Mouse (Mus musculus) mesoderm, embryonic 11.5 days (tissue): Measurements from ENCODE around the gene Kcnd3.
A peak's percentile ranks its signal among the peaks of the same experiment; 100 is the strongest.

Experiments used
- DNase-seq: peaks from one replicate; pipeline ENCODE4 v3.0.0-alpha.2; 2012; ENCODE audit warnings: low read depth, low spot score

Kcnd3 gene

DNA sequence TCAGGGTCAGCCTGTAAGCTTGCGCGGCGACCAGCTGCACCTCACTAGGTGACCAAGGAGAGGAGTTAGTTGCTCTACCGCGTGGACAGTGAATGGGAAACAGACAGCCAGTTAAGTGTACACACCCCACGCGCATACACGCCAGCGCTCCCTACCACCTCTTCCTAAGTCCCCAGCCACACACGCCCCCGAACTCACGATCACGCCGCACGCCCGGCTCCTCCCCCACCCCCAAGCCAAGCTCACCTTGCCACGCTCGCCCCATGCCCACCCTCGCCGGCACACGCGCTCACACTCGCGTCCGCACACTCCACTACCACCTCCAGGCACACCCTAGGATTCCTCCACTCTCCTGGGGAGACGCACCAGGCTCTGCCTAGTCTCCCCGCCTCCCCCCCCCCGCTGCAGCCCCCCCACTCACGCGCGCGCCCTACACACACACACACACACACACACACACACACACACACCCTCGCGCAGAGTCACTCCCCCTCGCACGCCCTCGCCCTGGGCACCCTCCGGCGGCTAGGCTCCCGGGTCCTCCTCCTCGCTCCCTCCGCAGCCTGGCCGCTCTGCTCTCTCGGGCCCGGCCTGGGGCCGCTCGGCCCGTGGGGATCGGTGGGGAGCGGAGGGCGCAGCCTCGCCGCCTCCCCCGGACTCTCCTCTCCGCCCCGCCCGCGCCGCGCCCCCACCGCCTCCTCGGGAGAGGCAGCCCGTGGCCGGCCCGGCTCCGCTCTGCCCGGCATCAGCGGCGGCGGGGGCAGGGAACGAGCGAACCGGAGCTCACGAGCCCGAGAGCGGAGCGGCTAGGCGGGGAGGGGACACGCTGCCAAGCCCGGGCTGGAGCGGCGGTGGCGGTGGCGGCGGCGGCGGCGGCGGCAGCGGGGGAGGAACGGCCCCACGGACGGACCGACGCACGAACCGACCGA, at the start of gene Kcnd3:
Gene Kcnd3, plus strand, starts transcription at position 704 of the 929 bp plus-strand sequence.
- peak; percentile 11 for DNase-seq

DNA sequence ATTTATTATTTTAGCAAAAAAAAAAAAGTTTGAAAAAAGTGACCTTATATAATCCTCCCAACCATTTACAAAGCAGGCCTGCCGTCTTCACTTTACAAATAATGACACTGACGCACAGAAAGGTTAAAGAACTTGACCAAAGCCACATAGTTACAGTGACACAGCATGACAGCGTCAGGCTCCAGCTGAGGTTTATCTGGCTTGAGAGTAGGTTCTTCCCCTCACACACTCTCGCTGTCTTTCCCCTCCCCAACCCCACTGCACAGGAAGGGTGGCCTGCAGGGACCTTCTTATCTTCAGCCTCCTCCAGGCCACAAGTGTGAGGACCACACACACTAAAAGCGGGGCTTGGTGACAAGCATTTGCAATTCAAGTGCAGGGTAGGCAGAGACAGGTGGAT, 49.5 kb upstream of the Kcnd3 start:
- no peak for DNase-seq

GRCm38 (mm10) chr3:105403410-105404076, 48.6 kb upstream of the Kcnd3 start:
- DNase-seq: peak; percentile 24

GRCm38 (mm10) chr3:105404077-105404446, 48.1 kb upstream of the Kcnd3 start:
- no peak for DNase-seq

- no peak for DNase-seq
Observed at GRCm38 (mm10) chr3:105405516-105405915, 46.6 kb upstream of the Kcnd3 start.

DNA sequence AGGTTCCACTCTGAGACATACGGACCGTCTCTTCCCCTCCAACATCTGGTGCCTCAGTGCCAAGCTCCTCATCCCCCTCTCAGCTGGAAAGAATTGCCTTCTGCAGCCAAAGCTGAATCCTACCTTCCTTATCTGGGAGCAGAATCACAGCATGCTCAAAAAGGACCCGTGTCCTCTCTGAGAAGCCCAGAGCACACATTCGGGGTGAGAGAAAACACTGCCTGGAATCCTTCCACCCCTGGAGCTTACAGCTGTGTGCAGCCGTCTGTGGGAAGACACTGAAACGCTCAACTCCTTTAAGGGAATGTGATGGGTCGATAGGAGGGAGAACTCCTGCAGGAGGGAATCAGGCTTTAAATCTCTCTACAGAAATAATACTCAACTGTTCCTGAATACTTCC, 46.1 kb upstream of the Kcnd3 start:
- DNase-seq: peak; percentile 5

DNA sequence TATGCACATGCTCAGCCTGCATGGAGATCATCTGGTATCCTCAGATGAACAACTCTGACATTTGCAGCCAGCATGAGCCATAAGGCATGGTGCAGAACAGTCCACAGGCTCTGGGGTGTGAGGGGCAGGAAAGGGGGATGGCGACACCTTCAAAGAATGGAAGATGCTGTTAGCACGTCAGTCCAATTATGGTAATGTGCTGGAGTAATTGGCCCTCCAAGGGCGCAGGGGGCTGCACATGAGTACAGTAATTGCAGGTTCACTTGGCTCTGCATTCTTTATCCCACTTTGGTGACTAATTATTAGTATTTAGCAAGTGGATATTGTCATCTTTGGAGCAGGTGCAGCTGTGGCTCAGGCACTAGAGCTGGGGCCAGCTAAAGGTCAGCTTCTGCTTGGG, 43.9 kb upstream of the Kcnd3 start:
- no peak for DNase-seq

DNA sequence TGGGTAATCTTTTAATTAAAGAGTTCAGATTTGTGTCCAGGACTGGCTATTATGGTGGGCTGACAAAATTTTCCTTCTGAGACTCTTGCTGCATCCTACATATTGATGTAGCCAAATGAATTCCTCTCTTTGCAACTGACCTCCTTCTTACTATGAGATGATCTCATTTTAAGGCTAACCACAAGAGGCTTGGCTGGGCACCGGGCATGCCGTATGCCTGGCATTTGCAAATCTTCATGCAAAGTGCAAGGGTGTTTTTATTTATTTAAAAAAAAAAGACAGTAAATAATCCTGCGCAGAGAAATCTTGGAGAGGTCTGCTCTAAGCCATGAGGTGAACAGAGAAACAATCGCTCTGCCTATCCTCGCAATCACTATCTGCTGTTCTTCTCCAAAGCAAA, 41.3 kb upstream of the Kcnd3 start:
- no peak for DNase-seq

GRCm38 (mm10) chr3:105411776-105412175, 40.4 kb upstream of the Kcnd3 start:
- no peak for DNase-seq

DNA sequence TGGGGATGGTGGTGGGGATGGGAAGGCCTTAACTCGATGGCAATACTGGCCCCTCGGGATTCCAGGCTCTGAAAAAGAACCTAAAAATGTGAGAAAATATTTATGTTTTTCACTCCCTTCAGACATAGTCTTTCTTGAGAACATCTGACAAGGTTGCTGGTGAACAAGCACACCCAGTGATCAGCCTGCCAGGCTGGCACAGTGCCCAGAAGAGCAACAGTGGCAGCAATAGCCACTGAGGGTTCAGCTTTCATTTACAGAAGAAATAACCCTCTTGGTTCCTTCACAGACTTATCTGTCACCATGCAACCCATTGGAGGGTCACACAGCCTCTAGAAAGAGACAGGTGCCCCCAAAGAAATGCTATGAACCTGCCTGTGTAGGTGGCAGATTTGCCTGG, 39.9 kb upstream of the Kcnd3 start:
- DNase-seq: no peak

GRCm38 (mm10) chr3:105412681-105413080, 39.4 kb upstream of the Kcnd3 start:
- DNase-seq: no peak

- no peak for DNase-seq
Observed at GRCm38 (mm10) chr3:105418441-105418840, 33.7 kb upstream of the Kcnd3 start.

- no peak for DNase-seq
Observed at GRCm38 (mm10) chr3:105422391-105422790, 29.7 kb upstream of the Kcnd3 start.

GRCm38 (mm10) chr3:105423427-105423826, 28.7 kb upstream of the Kcnd3 start:
- DNase-seq: no peak

DNA sequence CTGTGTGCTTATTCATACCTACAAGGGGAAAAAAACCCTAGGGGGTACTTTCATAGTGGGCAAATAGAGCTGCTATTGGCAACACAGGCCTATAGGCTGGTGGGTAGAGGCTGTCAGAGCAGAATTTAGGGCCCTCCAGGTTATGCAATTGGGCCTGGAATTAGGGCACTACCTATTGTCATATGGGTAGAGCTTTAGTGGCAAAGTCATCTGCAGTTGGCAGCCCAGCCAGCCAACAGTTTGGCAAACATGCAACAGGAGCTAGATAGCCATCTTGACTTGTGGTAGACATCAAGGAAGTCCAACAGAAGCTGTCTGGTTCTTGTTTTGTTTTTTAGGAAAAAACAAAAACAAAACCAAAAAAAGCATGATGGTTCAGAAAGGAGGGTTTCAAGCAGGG, 23.5 kb upstream of the Kcnd3 start:
- no peak for DNase-seq

GRCm38 (mm10) chr3:105436383-105436782, 15.7 kb upstream of the Kcnd3 start:
- DNase-seq: no peak

GRCm38 (mm10) chr3:105436971-105437370, 15.2 kb upstream of the Kcnd3 start:
- no peak for DNase-seq

DNA sequence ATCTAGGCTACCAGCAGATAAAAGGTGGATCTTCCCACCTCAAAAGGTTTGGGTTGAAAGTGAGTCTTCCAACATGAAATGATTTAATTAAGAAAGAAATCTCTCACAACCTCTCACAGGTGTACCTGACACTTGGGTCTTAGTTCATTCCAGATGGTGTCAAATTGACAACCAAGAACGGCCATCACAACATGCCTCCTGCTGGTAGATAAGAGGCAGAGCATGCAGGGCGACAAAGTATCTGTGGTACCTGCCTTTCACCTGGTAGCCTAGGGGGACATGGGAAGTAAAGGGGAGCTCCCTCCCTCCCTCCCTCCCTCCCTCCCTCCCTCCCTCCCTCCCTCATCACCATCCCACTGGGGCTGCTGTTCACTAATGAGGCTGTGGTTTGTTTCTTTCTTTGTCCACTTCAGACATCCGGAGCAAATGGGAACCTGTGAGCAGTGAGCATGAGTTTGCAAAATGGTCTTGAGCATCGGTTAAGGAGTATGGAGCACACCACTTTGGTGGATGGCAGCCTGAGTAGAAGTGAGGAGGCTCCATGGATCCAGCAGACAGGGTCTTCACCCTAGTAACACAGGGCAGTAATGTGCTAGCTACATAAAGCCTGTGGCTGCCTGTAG, 11.1 kb upstream of the Kcnd3 start:
- DNase-seq: no peak

DNA sequence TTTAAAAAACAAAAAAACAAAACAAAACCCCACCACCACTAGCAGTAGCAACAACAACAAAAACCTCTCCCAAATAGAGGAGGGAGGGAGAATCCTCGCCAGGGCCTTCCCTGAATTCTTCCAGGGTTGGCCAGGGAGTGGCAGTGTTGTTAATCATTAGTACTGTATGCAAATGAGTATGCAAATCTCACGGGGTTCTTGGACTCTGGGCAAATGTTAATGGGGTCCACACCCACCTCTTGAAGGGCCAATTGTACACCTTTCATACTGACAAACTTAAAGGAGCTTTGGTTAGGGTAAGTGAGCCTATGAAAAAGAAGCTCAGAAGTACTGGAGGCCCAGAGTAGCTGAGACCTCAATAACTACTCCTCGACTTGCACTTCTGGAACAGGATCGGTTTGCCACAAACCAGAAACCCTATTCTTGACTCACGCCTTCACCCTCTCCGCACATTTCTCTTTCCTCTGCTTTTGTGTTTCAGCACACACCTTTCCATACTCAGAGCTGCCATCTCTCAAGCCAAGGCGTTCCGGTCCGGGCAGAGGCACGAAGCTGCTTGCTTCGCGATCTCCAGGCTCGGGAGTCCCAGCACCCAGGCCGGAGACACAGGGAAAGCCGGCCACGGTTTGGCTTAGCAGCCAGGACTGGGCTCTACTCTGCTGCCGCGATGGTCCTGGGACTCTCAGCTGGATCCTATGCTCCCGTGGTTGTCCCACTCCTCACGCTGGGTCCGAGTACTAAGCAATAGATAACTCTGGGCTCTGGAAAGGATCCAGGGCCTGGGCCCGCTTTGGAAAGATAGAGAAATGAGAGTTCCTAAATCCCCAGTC, 1.3 kb upstream of the Kcnd3 start:
- peak; percentile 23 for DNase-seq

DNA sequence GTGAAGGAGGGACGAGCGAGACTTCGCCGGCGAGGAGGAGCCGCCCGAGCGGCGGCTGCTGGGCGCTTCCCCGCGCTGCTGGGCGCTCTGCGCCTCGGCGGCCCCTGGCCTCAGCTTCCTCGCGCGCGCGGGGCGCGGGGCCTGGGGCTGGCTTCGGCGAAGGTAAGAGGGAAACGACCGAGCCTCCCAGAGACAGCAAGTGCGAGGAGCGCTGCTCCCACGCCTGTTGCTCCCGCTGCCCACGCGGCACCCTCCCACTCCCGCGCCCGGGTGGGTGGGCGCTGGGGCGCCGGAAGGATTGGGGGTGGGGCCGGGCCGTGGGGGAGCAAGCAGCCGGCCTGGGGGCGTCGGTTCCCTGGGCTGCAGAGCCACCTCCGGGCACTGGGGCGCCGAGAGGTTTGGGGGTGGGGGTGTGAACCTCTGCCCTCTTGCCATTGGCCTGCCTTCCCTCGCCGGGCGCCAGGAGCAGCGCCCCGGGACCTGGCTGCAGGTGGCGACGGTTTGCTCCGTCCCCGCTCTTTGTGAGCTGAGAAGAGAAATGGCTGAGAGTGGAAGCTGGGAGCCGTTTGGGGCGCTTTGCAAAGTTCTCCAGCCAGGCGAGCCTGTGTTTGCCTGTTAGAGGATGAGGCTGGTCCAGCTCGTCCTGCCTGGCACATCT, 555 bp downstream of the Kcnd3 start:
- DNase-seq: peak; percentile 38
